Mouse (Mus musculus) limb, embryonic 13.5 days (tissue): ENCODE results near the gene 4931422A03Rik. TPM values are rescaled to one million over a fixed set of nuclear protein-coding genes. Genes with fewer than 3 reads are reported as not detected.

Experiments used
- ATAC-seq: fragments of 200-750 bp; cut with Nextera tagmentation; 2 replicates; pipeline ENCODE4 v1.8.0; 2017; ENCODE audit warnings: low read depth, moderate number of reproducible peaks, moderate TSS enrichment; ENCODE audit not compliant: low FRiP score
- H3K27ac ChIP-seq: fragments of 300-500 bp; sonication (generic); 2 replicates; pipeline ENCODE4 v1.5.1; 2015; ENCODE audit warnings: inconsistent platforms, mild to moderate bottlenecking, moderate library complexity
- H3K27me3 ChIP-seq: fragments of 300-500 bp; sonication (generic); 2 replicates; pipeline ENCODE4 v1.6.1; 2015; ENCODE audit warnings: mild to moderate bottlenecking, inconsistent platforms
- H3K36me3 ChIP-seq: fragments of 300-500 bp; sonication (generic); 2 replicates; pipeline ENCODE4 v1.6.1; 2015; ENCODE audit warnings: inconsistent platforms, mild to moderate bottlenecking, moderate library complexity
- H3K4me1 ChIP-seq: fragments of 300-500 bp; sonication (generic); 2 replicates; pipeline ENCODE4 v1.6.1; 2015; ENCODE audit warnings: inconsistent platforms
- H3K4me2 ChIP-seq: fragments of 300-500 bp; sonication (generic); replicated peaks from 2 replicates; pipeline ENCODE4 v1.6.1; 2015; ENCODE audit warnings: inconsistent platforms, mild to moderate bottlenecking, moderate library complexity
- H3K4me3 ChIP-seq: fragments of 300-500 bp; sonication (generic); 2 replicates; pipeline ENCODE4 v1.5.1; 2015; ENCODE audit warnings: moderate library complexity, mild to moderate bottlenecking, inconsistent platforms
- H3K9ac ChIP-seq: fragments of 300-500 bp; sonication (generic); 2 replicates; pipeline ENCODE4 v1.6.1; 2015; ENCODE audit warnings: mild to moderate bottlenecking, inconsistent platforms
- H3K9me3 ChIP-seq: fragments of 300-500 bp; sonication (generic); 2 replicates; pipeline ENCODE4 v1.6.1; 2016; ENCODE audit warnings: inconsistent platforms
- WGBS: fragments of 180-500 bp; shearing (Covaris S2); methylation state at CpG from one replicate; pipeline ENCODE4 v1.1.7; 2015; 5-methylcytosine and 5-hydroxymethylcytosine counted together
- polyA plus RNA-seq: library from polyadenylated mRNA; unstranded; fragments of >200 nt; fragmentation: Nextera tagmentation; extraction: Ambion mirVana; gene quantifications from 2 replicates; pipeline ENCODE4 v1.2.1, GENCODE M21; 2015

The 4931422A03Rik gene
- polyA plus RNA-seq, 1 experiment from 2014 or later, result 2.9 TPM

- H3K27ac ChIP-seq, result no peak overlapping the region
- H3K4me1 ChIP-seq, result no peaks in the 10 kb centered on the region
- H3K27me3 ChIP-seq, result peaks cover 15% of the 10 kb centered on the region
- 78% methylated on average over 4 of the region's 4 CpGs for WGBS
- H3K9ac ChIP-seq, result no peak overlapping the region
- no peak overlapping the region for H3K4me2 ChIP-seq
- no peaks in the 10 kb centered on the region for H3K9me3 ChIP-seq
- H3K4me3 ChIP-seq, result no peak overlapping the region
- ATAC-seq, result no peak
- no peaks in the 10 kb centered on the region for H3K36me3 ChIP-seq
These were observed 65.8 kb downstream of the 4931422A03Rik start for GRCm38 (mm10) chr2:103962349-103962748.

GRCm38 (mm10) chr2:103959574-103959973, 68.6 kb downstream of the 4931422A03Rik start:
- Histone ChIP-seq H3K9ac (no peak overlapping the region), H3K4me1 (no peaks in the 10 kb centered on the region), H3K9me3 (no peaks in the 10 kb centered on the region), H3K4me2 (no peak overlapping the region), H3K27ac (no peak overlapping the region), H3K27me3 (no peaks in the 10 kb centered on the region), H3K36me3 (no peaks in the 10 kb centered on the region), H3K4me3 (no peak overlapping the region)
- 91% methylated on average over 6 of the region's 6 CpGs for WGBS
- ATAC-seq, result no peak

- Histone ChIP-seq H3K4me3 (no peak overlapping the region), H3K4me1 (no peaks in the 10 kb centered on the region), H3K27ac (no peak overlapping the region), H3K9me3 (no peaks in the 10 kb centered on the region), H3K36me3 (no peaks in the 10 kb centered on the region), H3K4me2 (no peak overlapping the region), H3K27me3 (no peaks in the 10 kb centered on the region), H3K9ac (no peak overlapping the region)
- no peak for ATAC-seq
- WGBS, result 80% methylated on average over 5 of the region's 5 CpGs
These were observed 69.1 kb downstream of the 4931422A03Rik start for GRCm38 (mm10) chr2:103959066-103959465.

- Histone ChIP-seq H3K27ac (no peak overlapping the region), H3K9me3 (no peaks in the 10 kb centered on the region), H3K4me1 (no peaks in the 10 kb centered on the region), H3K36me3 (no peaks in the 10 kb centered on the region), H3K27me3 (no peaks in the 10 kb centered on the region), H3K4me2 (no peak overlapping the region), H3K4me3 (no peak overlapping the region), H3K9ac (no peak overlapping the region)
- 65% methylated on average over 3 of the region's 3 CpGs for WGBS
- ATAC-seq, result no peak
These were observed 69.5 kb downstream of the 4931422A03Rik start for GRCm38 (mm10) chr2:103958634-103959033.

GRCm38 (mm10) chr2:103957649-103958546, 70.3 kb downstream of the 4931422A03Rik start, which contains the start of gene Lmo2:
Gene Lmo2, plus strand, starts transcription at chr2:103957986.
- H3K4me1 ChIP-seq, result no peaks in the 10 kb centered on the region
- H3K9me3 ChIP-seq, result no peaks in the 10 kb centered on the region
- no peak within 1 kb of the TSS for H3K4me3 ChIP-seq
- H3K36me3 ChIP-seq, result no peaks in the 10 kb centered on the region
- no peak within 1 kb of the TSS for H3K27ac ChIP-seq
- 62% methylated on average over 10 of the region's 10 CpGs for WGBS
- no peak within 1 kb of the TSS for H3K9ac ChIP-seq
- H3K4me2 ChIP-seq, result no peak within 1 kb of the TSS
- H3K27me3 ChIP-seq, result no peaks in the 10 kb centered on the region
- no peak for ATAC-seq

GRCm38 (mm10) chr2:103956867-103957266, 71.3 kb downstream of the 4931422A03Rik start:
- Histone ChIP-seq H3K27ac (no peak overlapping the region), H3K9me3 (no peaks in the 10 kb centered on the region), H3K36me3 (no peaks in the 10 kb centered on the region), H3K9ac (no peak overlapping the region), H3K4me1 (no peaks in the 10 kb centered on the region), H3K4me3 (no peak overlapping the region), H3K4me2 (no peak overlapping the region), H3K27me3 (no peaks in the 10 kb centered on the region)
- no peak for ATAC-seq
- 81% methylated on average over 6 of the region's 6 CpGs for WGBS

- Histone ChIP-seq H3K4me2 (no peak overlapping the region), H3K27me3 (no peaks in the 10 kb centered on the region), H3K4me1 (no peaks in the 10 kb centered on the region), H3K4me3 (no peak overlapping the region), H3K36me3 (no peaks in the 10 kb centered on the region), H3K27ac (no peak overlapping the region), H3K9ac (no peak overlapping the region), H3K9me3 (no peaks in the 10 kb centered on the region)
- ATAC-seq, result no peak
- 74% methylated on average over 3 of the region's 3 CpGs for WGBS
These were observed 72.4 kb downstream of the 4931422A03Rik start for GRCm38 (mm10) chr2:103955714-103956113.

- H3K27me3 ChIP-seq, result no peaks in the 10 kb centered on the region
- ATAC-seq, result no peak
- H3K4me3 ChIP-seq, result no peak overlapping the region
- H3K27ac ChIP-seq, result no peak overlapping the region
- no peaks in the 10 kb centered on the region for H3K36me3 ChIP-seq
- 87% methylated on average over 6 of the region's 6 CpGs for WGBS
- H3K4me1 ChIP-seq, result no peaks in the 10 kb centered on the region
- H3K9me3 ChIP-seq, result no peaks in the 10 kb centered on the region
- no peak overlapping the region for H3K4me2 ChIP-seq
- H3K9ac ChIP-seq, result no peak overlapping the region
These were observed 74.9 kb downstream of the 4931422A03Rik start for GRCm38 (mm10) chr2:103953050-103953835.

GRCm38 (mm10) chr2:103947982-103948655, 80.0 kb downstream of the 4931422A03Rik start:
- Histone ChIP-seq H3K9ac (no peak overlapping the region), H3K4me3 (no peak overlapping the region), H3K27ac (no peak overlapping the region), H3K4me2 (no peak overlapping the region), H3K4me1 (peaks cover 6% of the 10 kb centered on the region; the same call in 1 of the 2 replicates), H3K27me3 (peaks cover 9% of the 10 kb centered on the region; the same call in 1 of the 2 replicates), H3K9me3 (no peaks in the 10 kb centered on the region), H3K36me3 (no peaks in the 10 kb centered on the region)
- WGBS, result 46% methylated on average over 8 of the region's 8 CpGs
- ATAC-seq, result no peak

- H3K4me3 ChIP-seq, result no peak overlapping the region
- WGBS, result 55% methylated on average over 8 of the region's 8 CpGs
- H3K36me3 ChIP-seq, result no peaks in the 10 kb centered on the region
- H3K4me2 ChIP-seq, result no peak overlapping the region
- ATAC-seq, result no peak
- H3K27me3 ChIP-seq, result peaks cover 9% of the 10 kb centered on the region; the same call in 1 of the 2 replicates
- peaks cover 6% of the 10 kb centered on the region; the same call in 1 of the 2 replicates for H3K4me1 ChIP-seq
- H3K27ac ChIP-seq, result no peak overlapping the region
- H3K9me3 ChIP-seq, result no peaks in the 10 kb centered on the region
- H3K9ac ChIP-seq, result no peak overlapping the region
These were observed 81.3 kb downstream of the 4931422A03Rik start for GRCm38 (mm10) chr2:103946892-103947291.

GRCm38 (mm10) chr2:103945571-103946092, 82.5 kb downstream of the 4931422A03Rik start:
- no peaks in the 10 kb centered on the region for H3K36me3 ChIP-seq
- no peaks in the 10 kb centered on the region for H3K9me3 ChIP-seq
- 70% methylated on average over 5 of the region's 5 CpGs for WGBS
- ATAC-seq, result no peak
- H3K4me1 ChIP-seq, result peaks cover 6% of the 10 kb centered on the region; the same call in 1 of the 2 replicates
- no peak overlapping the region for H3K27ac ChIP-seq
- H3K9ac ChIP-seq, result no peak overlapping the region
- H3K4me3 ChIP-seq, result no peak overlapping the region
- peaks cover 9% of the 10 kb centered on the region; the same call in 1 of the 2 replicates for H3K27me3 ChIP-seq
- H3K4me2 ChIP-seq, result no peak overlapping the region
